Mouse (Mus musculus) CH12.LX (cell line): ENCODE data around the gene Xpo6.

Experiments
- CTCF ChIP-seq, 2 experiments: IDR thresholded peaks in 1 of 2; conservative IDR thresholded peaks in 1 of 2; 2 replicates each; pipeline ENCODE4 v1.5.1; 2011 to 2012; ENCODE audit warnings: low read depth in 2 of 2, low read length in 2 of 2, improper control_type of control experiment in 1 of 2, inconsistent platforms in 1 of 2, mild to moderate bottlenecking in 1 of 2, moderate library complexity in 1 of 2
- E2F4 ChIP-seq: IDR thresholded peaks from 2 replicates; pipeline ENCODE4 v1.6.1; 2011; ENCODE audit warnings: low read depth, low read length, improper control_type of control experiment; ENCODE audit not compliant: insufficient replicate concordance
- MAFK ChIP-seq: IDR thresholded peaks from 2 replicates; pipeline ENCODE4 v1.6.1; 2011; ENCODE audit warnings: low read length, improper control_type of control experiment; ENCODE audit not compliant: insufficient replicate concordance
- MAX ChIP-seq: IDR thresholded peaks from 2 replicates; pipeline ENCODE4 v1.6.1; 2011; ENCODE audit warnings: low read length, improper control_type of control experiment
- NRF1 ChIP-seq: IDR thresholded peaks from 2 replicates; pipeline ENCODE4 v1.6.1; 2014; ENCODE audit warnings: low read depth, mild to moderate bottlenecking, inconsistent platforms, low read length, improper control_type of control experiment, moderate library complexity
- POLR2A ChIP-seq: IDR thresholded peaks from 2 replicates; pipeline ENCODE4 v1.6.1; 2011; ENCODE audit warnings: low read depth, mild to moderate bottlenecking, improper control_type of control experiment, low read length
- POLR2AphosphoS2 ChIP-seq: IDR thresholded peaks from 2 replicates; pipeline ENCODE4 v1.6.1; 2011; ENCODE audit warnings: low read depth, low read length, improper control_type of control experiment
- RCOR1 ChIP-seq: conservative IDR thresholded peaks from 2 replicates; pipeline ENCODE4 v1.6.1; 2012; ENCODE audit warnings: low read depth, mild to moderate bottlenecking, inconsistent platforms, low read length, improper control_type of control experiment
- ZNF384 ChIP-seq: IDR thresholded peaks from 2 replicates; pipeline ENCODE4 v1.6.1; 2012; ENCODE audit warnings: low read depth, low read length, improper control_type of control experiment, inconsistent platforms

DNA sequence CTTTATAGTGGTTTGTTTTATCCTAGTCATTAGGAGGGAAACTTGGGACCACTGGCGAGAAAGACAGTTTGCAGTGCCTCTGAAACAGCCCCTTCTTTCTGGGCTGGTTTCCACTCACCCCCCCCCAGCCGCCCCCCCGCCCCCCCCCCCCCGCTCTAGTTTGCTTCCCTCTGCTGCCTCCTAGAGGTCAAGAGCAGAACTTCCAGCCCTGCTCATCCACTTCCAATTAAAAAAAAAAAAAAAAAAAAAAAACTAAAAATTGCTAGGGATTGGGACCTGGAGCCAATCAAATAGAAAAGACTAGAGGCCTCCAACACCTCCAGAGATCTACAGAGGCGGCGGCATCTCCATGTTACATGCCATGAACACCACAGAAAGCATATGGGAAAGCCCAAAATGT lies 112.1 kb downstream of the Xpo6 start:
- no peak for TF ChIP-seq MAX
- peak in 1 of 2 experiments; percentile 48; a peak in 2 of 4 replicates for TF ChIP-seq CTCF (conservative IDR thresholded peaks at IDR 0.05 in 1 of 2, IDR thresholded peaks at IDR 0.05 in 1 of 2; ENCODE audit: low read depth in 2 of 2, low read length in 2 of 2)
- TF ChIP-seq E2F4: no peak
- TF ChIP-seq RCOR1: no peak
- peak; percentile 86 for TF ChIP-seq ZNF384
- no peak for TF ChIP-seq POLR2AphosphoS2
- TF ChIP-seq MAFK: no peak
- no peak for TF ChIP-seq NRF1
- TF ChIP-seq POLR2A: no peak
